Mouse (Mus musculus): ENCODE results near the gene Ttc1. TPM values are rescaled to one million over a fixed set of nuclear protein-coding genes. Genes with fewer than 3 reads are reported as not detected.

Ttc1 gene
- polyA plus RNA-seq, 1 experiment from 2014 or later: 80.4 TPM

DNA sequence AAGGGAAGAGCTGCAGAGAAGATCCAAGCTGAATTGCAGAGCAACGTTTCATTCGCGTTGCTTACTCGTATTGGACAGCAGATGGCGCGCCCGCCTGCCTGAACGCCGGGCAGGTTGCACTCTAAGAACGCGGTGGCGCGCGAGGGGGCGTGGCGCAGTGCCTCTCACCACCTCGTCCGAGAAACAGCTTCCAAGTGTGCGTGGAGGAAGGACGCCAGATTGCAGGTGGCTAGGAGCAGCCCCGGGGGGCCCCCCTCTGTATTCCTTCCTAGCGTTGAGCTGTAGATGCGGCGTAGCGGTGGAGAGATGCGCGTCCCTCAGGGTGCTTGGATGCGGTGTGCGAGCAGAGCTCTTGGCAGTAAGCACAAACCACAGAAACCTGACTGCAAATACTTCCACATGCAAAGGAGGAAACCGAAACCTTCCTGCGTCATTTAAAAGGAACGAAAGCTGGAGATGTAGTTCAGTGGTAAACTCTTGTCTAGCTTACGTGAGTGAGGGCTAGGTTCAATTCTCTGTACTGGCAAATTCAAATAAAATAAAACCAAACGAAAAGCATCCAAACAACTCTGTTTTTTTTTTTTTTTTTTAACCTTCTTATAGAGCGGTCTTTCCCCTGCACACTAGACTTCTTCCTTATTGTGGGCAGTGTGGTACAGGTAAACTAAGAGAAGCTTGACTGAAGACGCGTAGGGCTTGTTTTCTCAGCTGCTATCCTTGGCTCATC is 19.3 kb upstream of the Ttc1 start:
- WGBS: 7% methylated on average over 37 of the region's 37 CpGs
- no peaks in the 10 kb centered on the region for H3K36me3 ChIP-seq
- H3K9me3 ChIP-seq: no peaks in the 10 kb centered on the region
- ATAC-seq (ENCODE audit: low FRiP score, low read depth): peak; percentile 87
- H3K4me2 ChIP-seq (replicated peaks): peak overlapping the region; percentile 72
- H3K27me3 ChIP-seq: peaks cover 19% of the 10 kb centered on the region; the same call in 1 of the 2 replicates
- peak overlapping the region; percentile 55 for H3K4me3 ChIP-seq
- peak overlapping the region; percentile 58; the same call in 1 of the 2 replicates for H3K9ac ChIP-seq
- H3K4me1 ChIP-seq: peaks cover 3% of the 10 kb centered on the region; the same call in 1 of the 2 replicates
- H3K27ac ChIP-seq: no peak overlapping the region

DNA sequence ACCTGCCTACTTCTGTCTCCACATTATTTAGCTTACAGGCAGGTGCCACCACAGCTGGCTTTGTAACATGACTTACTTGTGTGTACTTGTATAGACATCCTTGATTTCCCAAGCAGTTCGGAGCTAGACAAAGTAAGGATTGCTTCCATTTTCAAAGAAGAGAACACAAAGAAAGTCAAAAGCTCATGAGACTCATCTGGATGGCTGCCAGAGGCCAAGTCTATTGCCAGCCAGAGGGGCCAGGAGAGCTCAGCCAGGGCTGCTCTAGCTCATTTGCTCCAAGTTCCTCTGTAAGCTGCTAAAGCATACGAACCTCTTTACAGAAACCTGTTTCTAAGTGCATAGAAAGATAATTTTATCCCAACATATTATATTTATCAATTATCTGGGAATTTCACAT is 10.6 kb upstream of the Ttc1 start:
- Histone ChIP-seq H3K4me1 (no peaks in the 10 kb centered on the region), H3K27me3 (peaks cover 9% of the 10 kb centered on the region), H3K27ac (no peak overlapping the region), H3K4me3 (no peak overlapping the region), H3K9ac (no peak overlapping the region), H3K36me3 (no peaks in the 10 kb centered on the region), H3K9me3 (no peaks in the 10 kb centered on the region), H3K4me2 (replicated peaks) (no peak overlapping the region)
- ATAC-seq (ENCODE audit: low FRiP score, low read depth): no peak
- 65% methylated on average over 2 of the region's 2 CpGs for WGBS

DNA sequence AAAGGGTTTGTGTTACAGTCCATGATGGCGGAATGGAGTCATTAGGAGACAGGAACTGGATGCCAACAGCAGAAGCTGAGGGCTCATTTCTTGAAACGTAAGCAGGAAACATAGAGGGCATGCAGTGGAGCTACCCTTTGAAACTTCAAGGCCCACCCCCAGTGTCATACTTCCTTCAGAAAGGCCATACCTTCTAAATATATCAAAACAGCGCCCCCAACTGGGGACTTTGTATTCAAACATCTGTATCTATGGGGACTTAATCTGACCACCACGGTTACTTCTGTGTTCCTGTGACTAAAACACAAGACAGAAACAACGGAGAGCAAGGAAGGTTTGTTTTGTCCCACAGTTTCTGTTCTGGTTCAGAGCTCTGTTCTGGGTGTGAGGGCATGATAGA is 7.6 kb upstream of the Ttc1 start:
- Histone ChIP-seq H3K36me3 (no peaks in the 10 kb centered on the region), H3K4me2 (replicated peaks) (no peak overlapping the region), H3K9me3 (no peaks in the 10 kb centered on the region), H3K4me3 (no peak overlapping the region), H3K27ac (no peak overlapping the region), H3K4me1 (no peaks in the 10 kb centered on the region), H3K27me3 (peaks cover 6% of the 10 kb centered on the region; the same call in 1 of the 2 replicates), H3K9ac (no peak overlapping the region)
- 64% methylated on average over 5 of the region's 5 CpGs for WGBS
- no peak for ATAC-seq (ENCODE audit: low FRiP score, low read depth)

DNA sequence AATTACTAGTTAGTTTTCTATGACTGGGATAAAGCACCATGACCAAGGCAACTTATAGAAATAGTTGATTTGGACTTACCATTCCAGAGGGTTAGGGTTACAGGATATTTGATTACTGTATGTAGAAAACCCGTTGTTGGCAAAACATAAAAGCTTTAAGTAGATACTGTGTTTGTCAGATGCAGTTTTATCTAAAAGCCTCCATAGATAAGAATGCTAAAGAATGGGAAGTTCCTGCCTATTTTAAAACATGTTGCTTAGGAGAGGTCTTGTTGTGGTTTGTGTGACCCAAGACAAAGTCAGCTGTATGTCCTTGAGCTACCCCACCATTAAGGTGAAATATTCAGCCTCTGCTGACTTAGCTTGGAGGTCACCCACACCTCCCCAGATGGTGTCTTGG is 6.8 kb upstream of the Ttc1 start:
- WGBS: 76% methylated on average over 1 of the region's 1 CpGs
- H3K4me1 ChIP-seq: no peaks in the 10 kb centered on the region
- ATAC-seq (ENCODE audit: low FRiP score, low read depth): no peak
- H3K27me3 ChIP-seq: peaks cover 6% of the 10 kb centered on the region; the same call in 1 of the 2 replicates
- no peaks in the 10 kb centered on the region for H3K9me3 ChIP-seq
- no peak overlapping the region for H3K27ac ChIP-seq
- no peak overlapping the region for H3K4me2 ChIP-seq (replicated peaks)
- no peak overlapping the region for H3K4me3 ChIP-seq
- H3K36me3 ChIP-seq: no peaks in the 10 kb centered on the region
- no peak overlapping the region for H3K9ac ChIP-seq

DNA sequence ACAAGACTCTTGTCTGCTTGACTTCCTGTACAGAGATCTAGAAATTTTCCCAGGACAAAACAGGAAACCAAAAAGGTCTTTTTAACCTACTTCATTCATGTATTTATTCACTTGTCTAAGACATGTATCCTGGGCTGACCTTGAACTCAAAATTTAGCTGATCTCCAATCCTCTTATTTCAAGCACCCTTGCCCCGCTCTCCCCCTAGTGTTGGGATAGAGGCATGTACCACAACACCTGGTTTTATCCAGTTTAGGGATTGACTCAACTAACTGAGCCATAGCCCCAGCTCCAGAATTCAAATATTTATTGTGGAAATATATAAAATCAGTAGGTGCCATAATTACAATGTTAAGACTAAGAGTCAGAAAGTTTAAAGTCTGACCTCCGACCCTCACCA is 3.7 kb upstream of the Ttc1 start:
- Histone ChIP-seq H3K27ac (no peak overlapping the region), H3K9ac (no peak overlapping the region), H3K9me3 (no peaks in the 10 kb centered on the region), H3K4me1 (peaks cover 8% of the 10 kb centered on the region), H3K36me3 (no peaks in the 10 kb centered on the region), H3K27me3 (peaks cover 6% of the 10 kb centered on the region; the same call in 1 of the 2 replicates), H3K4me3 (no peak overlapping the region), H3K4me2 (replicated peaks) (no peak overlapping the region)
- ATAC-seq (ENCODE audit: low FRiP score, low read depth): no peak
- 76% methylated on average over 2 of the region's 2 CpGs for WGBS

DNA sequence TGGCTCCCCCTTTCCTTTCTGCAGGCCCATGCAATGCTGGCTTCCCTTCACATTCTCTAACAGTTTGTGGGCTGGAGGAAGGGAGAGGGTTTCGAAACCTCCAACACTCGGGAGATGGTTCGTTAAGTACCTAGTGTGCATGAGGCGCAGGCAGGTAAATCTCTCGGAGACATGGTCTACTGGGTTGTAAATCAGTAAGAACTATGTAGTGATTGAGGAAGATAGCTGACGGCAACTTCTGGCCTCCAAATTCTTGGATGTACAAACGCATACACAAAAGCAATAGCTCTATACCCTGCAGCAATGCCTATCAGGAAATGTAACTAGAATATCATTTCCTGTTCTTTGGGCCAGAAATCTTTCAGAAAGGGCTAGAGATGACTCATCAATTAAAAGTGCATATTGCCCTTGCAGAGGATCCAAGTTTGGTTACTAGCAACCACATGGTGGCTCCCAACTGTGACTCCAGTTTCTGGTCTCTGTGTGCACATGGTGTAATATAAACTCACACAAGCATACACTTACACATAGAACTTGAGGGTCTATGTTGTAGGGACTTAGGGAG is 19.0 kb downstream of the Ttc1 start:
- 75% methylated on average over 7 of the region's 7 CpGs for WGBS
- peaks cover 48% of the 10 kb centered on the region for H3K36me3 ChIP-seq
- ATAC-seq (ENCODE audit: low FRiP score, low read depth): no peak

DNA sequence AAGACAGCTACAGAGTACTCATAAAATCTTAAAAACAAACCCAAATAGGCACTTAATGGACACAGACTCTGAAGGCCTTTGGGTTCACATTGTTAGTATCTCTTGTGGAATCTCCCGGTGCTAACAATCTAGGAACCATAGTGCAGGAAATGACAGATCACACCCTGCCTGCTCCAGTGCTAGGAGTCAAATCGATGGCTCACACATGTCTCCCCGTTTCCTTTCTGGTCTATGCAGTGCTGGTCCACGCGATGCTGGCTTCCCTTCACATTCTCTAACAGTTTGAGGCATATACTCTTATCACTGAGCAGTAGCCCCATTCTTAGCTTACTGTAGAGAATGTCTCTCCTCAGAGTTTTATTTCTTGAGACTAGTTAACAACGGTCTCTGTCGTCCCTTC is 20.0 kb downstream of the Ttc1 start:
- no peaks in the 10 kb centered on the region for H3K9me3 ChIP-seq
- no peak for ATAC-seq (ENCODE audit: low FRiP score, low read depth)
- H3K27me3 ChIP-seq: no peaks in the 10 kb centered on the region
- no peak overlapping the region for H3K4me2 ChIP-seq (replicated peaks)
- 80% methylated on average over 7 of the region's 7 CpGs for WGBS
- no peak overlapping the region for H3K9ac ChIP-seq
- peaks cover 44% of the 10 kb centered on the region for H3K36me3 ChIP-seq
- no peak overlapping the region for H3K27ac ChIP-seq
- no peaks in the 10 kb centered on the region for H3K4me1 ChIP-seq
- no peak overlapping the region for H3K4me3 ChIP-seq

More for the DNA sequence above, 19.0 kb downstream of the Ttc1 start:
- H3K4me2 ChIP-seq (replicated peaks): no peak overlapping the region
- H3K4me3 ChIP-seq: no peak overlapping the region
- no peak overlapping the region for H3K9ac ChIP-seq
- no peaks in the 10 kb centered on the region for H3K9me3 ChIP-seq
- no peaks in the 10 kb centered on the region for H3K27me3 ChIP-seq
- H3K27ac ChIP-seq: no peak overlapping the region
- H3K4me1 ChIP-seq: no peaks in the 10 kb centered on the region

DNA sequence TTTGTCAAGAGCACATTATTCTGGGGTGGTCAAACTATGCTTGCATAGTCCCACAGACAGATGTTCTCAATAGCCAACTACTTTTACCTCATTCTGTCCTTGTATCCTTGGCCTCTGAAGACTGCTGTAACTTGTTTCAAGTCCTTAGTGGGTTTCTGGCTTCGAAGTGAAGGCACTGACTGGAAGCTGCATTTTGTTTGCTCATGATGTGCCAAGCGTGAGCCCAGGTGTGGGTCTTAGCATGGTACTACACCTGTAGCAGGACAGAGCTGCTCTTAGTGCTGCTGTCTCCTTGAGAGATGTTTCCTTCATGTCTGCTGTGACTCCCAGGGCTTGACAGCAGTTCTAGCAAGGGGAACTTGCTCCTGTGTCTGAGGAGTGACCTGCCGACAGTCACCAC is 24.4 kb downstream of the Ttc1 start:
- no peak overlapping the region for H3K4me2 ChIP-seq (replicated peaks)
- WGBS: 87% methylated on average over 3 of the region's 3 CpGs
- no peaks in the 10 kb centered on the region for H3K9me3 ChIP-seq
- no peaks in the 10 kb centered on the region for H3K27me3 ChIP-seq
- H3K4me1 ChIP-seq: no peaks in the 10 kb centered on the region
- H3K36me3 ChIP-seq: peaks cover 37% of the 10 kb centered on the region
- H3K4me3 ChIP-seq: no peak overlapping the region
- no peak overlapping the region for H3K27ac ChIP-seq
- H3K9ac ChIP-seq: no peak overlapping the region
- ATAC-seq (ENCODE audit: low FRiP score, low read depth): no peak

DNA sequence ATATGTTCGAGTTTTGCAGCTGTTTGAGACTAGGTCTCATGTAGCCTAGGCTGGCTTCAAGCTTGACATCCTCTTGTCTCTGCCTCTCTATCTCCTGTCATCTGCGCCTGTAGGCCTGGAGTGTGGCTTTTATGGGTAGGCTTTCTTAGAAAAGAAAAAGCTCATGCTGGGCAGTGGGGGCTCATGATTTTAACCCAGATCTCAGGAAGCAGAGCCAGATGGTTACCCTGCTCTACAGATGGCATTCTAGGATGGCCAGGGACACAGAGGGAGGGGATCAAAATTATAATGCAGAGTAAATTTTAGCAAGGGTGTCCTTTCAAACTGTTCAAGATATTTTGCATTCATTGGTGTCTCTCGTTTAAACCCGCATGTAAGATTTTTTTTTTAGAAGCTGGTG is 35.6 kb downstream of the Ttc1 start:
- H3K27ac ChIP-seq: no peak overlapping the region
- H3K27me3 ChIP-seq: no peaks in the 10 kb centered on the region
- ATAC-seq (ENCODE audit: low FRiP score, low read depth): no peak
- H3K4me3 ChIP-seq: no peak overlapping the region
- H3K36me3 ChIP-seq: peaks cover 42% of the 10 kb centered on the region
- 93% methylated on average over 4 of the region's 4 CpGs for WGBS
- H3K9me3 ChIP-seq: no peaks in the 10 kb centered on the region
- H3K9ac ChIP-seq: no peak overlapping the region
- H3K4me1 ChIP-seq: no peaks in the 10 kb centered on the region
- no peak overlapping the region for H3K4me2 ChIP-seq (replicated peaks)

DNA sequence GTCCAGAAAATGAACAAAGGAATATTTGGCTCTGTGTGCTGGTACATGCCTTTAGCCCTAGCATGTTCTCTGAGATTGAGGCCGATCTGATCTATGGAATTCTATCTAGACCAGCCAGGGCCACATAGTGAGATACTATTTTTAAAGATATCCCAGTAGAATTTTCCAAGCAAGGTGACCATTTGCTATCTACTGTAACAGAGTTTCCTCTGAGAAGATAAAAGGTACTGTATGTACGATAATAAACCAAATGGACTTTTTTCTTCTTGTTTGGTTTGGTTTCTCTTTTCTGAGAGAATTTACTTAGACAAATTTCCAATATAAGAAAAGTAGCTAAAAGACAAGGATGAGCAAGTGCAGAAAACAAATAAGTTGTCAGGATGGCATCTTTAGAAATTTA is 39.4 kb downstream of the Ttc1 start:
- no peaks in the 10 kb centered on the region for H3K9me3 ChIP-seq
- H3K27ac ChIP-seq: no peak overlapping the region
- no peak overlapping the region for H3K9ac ChIP-seq
- no peaks in the 10 kb centered on the region for H3K27me3 ChIP-seq
- 93% methylated on average over 2 of the region's 2 CpGs for WGBS
- no peak overlapping the region for H3K4me2 ChIP-seq (replicated peaks)
- ATAC-seq (ENCODE audit: low FRiP score, low read depth): no peak
- H3K4me1 ChIP-seq: no peaks in the 10 kb centered on the region
- H3K36me3 ChIP-seq: peaks cover 38% of the 10 kb centered on the region
- H3K4me3 ChIP-seq: no peak overlapping the region

DNA sequence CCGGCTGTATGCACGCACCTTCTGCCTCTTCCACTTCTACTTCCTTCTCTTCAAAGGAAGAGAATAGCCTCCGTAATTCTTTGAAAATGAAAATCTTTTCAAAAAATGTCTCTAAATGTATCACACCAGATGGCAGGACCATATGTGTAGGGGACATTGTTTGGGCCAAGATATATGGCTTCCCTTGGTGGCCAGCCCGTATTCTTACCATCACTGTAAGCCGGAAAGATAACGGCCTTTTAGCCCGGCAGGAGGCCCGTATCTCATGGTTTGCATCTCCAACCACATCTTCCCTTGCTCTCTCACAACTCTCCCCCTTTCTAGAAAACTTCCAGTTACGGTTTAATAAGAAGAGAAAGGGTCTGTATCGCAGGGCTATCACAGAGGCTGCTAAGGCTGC is 42.1 kb downstream of the Ttc1 start:
- Histone ChIP-seq H3K36me3 (peaks cover 39% of the 10 kb centered on the region), H3K9me3 (no peaks in the 10 kb centered on the region), H3K4me2 (replicated peaks) (no peak overlapping the region), H3K27me3 (no peaks in the 10 kb centered on the region), H3K27ac (no peak overlapping the region), H3K4me1 (no peaks in the 10 kb centered on the region), H3K9ac (no peak overlapping the region), H3K4me3 (no peak overlapping the region)
- ATAC-seq (ENCODE audit: low FRiP score, low read depth): no peak
- 90% methylated on average over 10 of the region's 10 CpGs for whole genome bisulfite sequencing

DNA sequence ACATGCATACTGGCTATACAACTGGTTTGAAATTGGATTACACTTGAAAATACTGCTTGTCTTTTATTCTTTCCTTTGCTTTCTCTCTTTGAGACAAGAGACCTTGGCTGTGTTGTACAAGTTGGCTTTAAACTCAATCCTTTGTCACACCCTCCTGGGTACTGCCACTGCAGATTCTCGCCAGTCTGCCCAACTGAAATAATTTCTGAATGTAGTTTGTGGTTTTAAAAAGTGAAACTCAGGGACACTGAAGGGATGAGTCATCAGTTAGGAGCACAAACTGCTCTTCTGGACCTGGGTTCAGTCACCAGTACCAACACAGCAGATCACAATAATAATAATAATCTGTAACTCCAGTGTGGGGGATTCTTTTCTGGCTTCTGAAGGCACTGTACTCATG is 44.3 kb downstream of the Ttc1 start:
- no peak overlapping the region for H3K4me2 ChIP-seq (replicated peaks)
- no peak overlapping the region for H3K27ac ChIP-seq
- no peaks in the 10 kb centered on the region for H3K4me1 ChIP-seq
- 89% methylated on average over 1 of the region's 1 CpGs for WGBS
- no peak overlapping the region for H3K9ac ChIP-seq
- no peaks in the 10 kb centered on the region for H3K27me3 ChIP-seq
- H3K4me3 ChIP-seq: no peak overlapping the region
- ATAC-seq (ENCODE audit: low FRiP score, low read depth): no peak
- no peaks in the 10 kb centered on the region for H3K9me3 ChIP-seq
- peaks cover 40% of the 10 kb centered on the region for H3K36me3 ChIP-seq

DNA sequence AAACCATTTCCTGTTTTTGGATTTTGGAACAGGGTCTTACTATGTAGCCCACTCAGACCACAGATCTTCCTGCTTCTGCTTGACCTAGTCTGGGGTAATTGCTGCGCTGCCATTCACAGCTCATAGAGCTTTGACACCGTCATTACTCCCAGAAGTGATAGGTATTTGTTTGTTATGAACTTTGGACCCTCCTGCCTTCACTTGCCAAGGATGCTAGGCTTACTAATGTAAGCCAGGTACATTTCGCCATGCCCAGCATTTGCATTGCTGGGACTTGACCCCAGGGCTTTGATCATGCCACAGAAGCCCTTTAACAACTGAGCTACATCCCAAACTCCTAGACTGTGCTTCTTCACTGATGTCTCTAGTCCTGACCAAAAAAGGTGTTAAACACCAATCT is 47.5 kb downstream of the Ttc1 start:
- Histone ChIP-seq H3K9me3 (no peaks in the 10 kb centered on the region), H3K4me1 (no peaks in the 10 kb centered on the region), H3K27ac (no peak overlapping the region), H3K4me3 (no peak overlapping the region), H3K9ac (no peak overlapping the region), H3K4me2 (replicated peaks) (no peak overlapping the region), H3K36me3 (peaks cover 49% of the 10 kb centered on the region), H3K27me3 (no peaks in the 10 kb centered on the region)
- ATAC-seq (ENCODE audit: low FRiP score, low read depth): no peak
- 89% methylated on average over 3 of the region's 3 CpGs for whole genome bisulfite sequencing
